Mouse (Mus musculus) left cerebral cortex, adult 9 months (tissue): ENCODE measurements around the gene Gab1.

Source experiments
- DNase-seq, 2 experiments: peaks; one replicate each; pipeline ENCODE4 v3.0.0; 2022; ENCODE audit warnings: low spot score in 2 of 2

Gab1 gene

DNA sequence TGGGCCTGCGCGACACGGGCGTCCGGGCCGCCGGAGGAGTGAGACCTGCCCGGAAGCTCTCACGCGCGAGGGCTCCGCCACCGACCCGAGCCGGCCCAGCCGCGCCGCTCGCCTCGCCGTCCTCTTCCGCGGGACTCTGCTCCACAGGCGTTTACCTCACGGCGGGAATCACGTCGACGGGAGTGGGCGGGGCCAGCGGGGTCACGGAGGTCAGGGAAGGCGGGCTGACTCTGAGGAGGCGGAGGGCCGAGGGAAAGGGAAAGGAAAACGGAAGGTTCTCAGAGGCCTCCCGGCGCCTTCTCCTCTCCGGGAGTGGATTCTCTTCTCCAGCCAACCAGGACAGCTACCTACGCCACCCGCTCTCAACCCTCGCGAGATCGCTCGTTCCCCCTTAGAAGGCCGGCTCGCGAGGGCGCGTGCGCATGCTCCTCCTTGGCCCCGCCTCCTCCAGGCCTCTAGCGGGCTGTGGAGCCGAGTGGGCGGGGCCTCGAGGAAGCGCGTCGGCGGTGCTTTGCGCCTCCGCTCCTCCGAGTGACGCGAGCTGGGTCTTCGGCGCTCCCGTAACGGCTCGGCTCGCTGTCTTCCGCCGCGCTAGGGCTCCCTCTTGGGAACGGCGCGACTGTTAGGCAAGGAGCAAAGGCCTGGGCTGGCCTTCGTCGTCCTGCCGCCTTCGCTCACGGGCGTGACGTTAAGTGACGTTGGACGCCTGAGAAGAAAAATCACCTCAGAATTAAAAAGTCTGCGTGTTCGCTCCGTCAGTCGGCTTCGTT is 141.0 kb downstream of the Gab1 start, which contains the start of gene Smarca5:
TSS of gene Smarca5 (minus strand) at position 343 of the 770 bp plus-strand sequence.
- DNase-seq, result peak; percentile 93 to 95

DNA sequence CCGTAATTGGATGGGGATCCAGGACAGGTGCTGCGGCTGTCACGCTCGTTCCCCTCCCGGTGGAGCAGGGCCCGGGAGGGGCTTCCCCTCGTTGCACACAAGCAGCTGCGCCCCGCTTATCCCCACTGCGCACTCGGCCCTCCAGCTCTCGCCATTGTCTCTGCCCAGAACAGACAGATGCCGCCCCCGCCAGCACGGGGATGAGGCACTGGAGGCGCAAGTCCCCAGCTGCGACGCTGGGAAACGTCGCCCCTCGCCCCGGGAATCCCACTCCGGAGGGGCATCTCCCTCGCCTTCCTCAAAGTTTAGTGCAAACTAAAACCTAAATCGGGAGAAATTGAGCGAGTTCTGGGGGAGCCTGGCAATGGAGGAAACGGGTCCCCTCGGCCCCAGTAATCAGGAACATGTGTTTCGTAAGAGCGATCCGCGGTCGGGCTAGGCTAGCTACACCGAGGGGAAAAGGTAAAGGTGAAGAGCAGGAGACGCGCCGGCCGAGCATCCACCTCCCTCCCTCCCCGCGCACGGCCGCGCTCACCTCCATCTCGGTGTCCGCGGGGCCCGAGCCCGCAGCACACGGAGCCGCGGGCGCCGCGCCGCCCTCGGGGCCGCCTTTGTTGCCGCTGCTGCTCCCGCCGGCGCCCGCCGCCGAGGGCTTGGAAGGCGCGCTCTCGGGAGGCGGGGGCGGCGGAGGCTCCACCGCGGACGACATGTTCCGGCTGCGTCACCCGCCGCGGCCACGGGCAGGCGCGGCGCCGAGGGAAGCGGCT is 141.7 kb downstream of the Gab1 start:
- DNase-seq, result peak in 1 of 2 experiments; percentile 68

DNA sequence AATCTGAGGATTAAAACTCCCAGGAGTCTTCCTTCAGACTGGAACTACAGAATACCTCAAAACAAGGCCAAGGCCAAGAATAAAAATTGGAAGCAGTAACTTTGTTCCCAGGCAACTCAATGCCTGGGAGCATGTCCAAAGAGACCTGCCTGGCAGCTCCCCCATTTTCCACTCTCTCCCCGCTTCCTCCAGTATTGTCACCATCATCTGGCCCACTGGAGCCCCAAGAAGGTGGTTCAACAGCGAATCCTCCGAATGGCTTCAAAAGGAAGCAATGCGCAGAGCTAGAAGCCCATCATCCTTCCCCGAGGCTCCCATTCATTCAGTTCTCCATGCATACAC is 142.3 kb downstream of the Gab1 start:
- DNase-seq, result no peak

DNA sequence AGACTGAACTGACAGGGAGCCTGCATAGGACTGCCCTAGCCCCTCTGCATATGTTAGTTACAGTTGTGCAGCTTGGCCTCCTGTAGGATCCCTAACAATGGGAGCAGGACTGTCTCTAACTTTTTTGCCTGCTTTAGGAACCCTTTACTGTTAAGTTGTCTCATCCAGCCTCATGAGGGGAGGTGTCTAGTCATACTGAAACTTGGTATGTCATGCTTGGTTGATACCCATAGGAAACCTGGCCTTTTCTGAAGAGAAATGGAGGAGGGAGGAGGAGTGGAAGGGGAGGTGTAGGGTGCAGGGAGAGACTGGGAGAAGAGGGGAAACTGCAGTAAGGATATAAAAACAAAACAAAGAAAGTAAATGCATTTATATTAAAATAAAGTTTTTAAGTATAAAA is 148.0 kb downstream of the Gab1 start:
- DNase-seq, result no peak

DNA sequence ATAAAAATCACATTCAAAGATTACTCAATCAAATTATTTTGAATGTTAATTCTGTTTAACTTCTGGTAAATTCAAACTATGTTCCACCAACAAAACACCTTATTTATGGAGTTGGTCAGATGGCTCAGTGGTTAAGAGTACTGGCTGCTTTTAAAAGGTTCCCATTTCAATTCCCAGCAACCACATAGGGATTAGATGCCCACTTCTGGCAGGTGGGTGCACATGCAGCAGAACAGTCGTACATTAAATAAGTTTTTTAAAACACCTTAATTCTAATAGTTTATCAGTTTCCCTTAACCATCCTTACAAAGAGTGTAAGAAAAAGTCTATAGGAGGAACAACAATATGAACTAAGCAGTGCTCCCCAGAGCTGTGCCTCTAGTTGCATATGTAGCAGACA is 165.9 kb downstream of the Gab1 start:
- DNase-seq, result no peak
